Mouse (Mus musculus): ENCODE measurements around the gene Epn2. TPM values are rescaled to one million over a fixed set of nuclear protein-coding genes. Genes with fewer than 3 reads are reported as not detected.
"Not testable (repeated sequence)": the region's sequence is repeated elsewhere in the genome, so short reads cannot be mapped to it uniquely, and the experiment has no call there.

The Epn2 gene
- total and polyA plus RNA-seq, 2 experiments from 2014 or later = 68.9 to 77.3 TPM

GRCm38 (mm10) chr11:61597471-61597870 is 18.0 kb upstream of the Epn2 start:
- Histone ChIP-seq H3K36me3 (ENCODE audit: insufficient read depth) (no peaks in the 10 kb centered on the region), H3K9me3 (ENCODE audit: low read length) (no peaks in the 10 kb centered on the region), H3K4me3 (ENCODE audit: low read depth, low read length) (no peak overlapping the region), H3K4me2 (ENCODE audit: low read depth) (no peak overlapping the region), H3K9ac (no peak overlapping the region), H3K4me1 (ENCODE audit: insufficient read depth) (no peaks in the 10 kb centered on the region), H3K27me3 (ENCODE audit: insufficient read depth, low read length) (no peaks in the 10 kb centered on the region), H3K27ac (ENCODE audit: low read depth, low read length) (no peak overlapping the region)
- DNase-seq (no peak), ATAC-seq (no peak)
- 81% methylated on average over 2 of the region's 2 CpGs for WGBS
- TF ChIP-seq CTCF (IDR thresholded peaks at IDR 0.05; ENCODE audit: low read depth) = no peak

GRCm38 (mm10) chr11:61593069-61593468 is 13.6 kb upstream of the Epn2 start:
- H3K4me2 ChIP-seq (ENCODE audit: low read depth) = no peak overlapping the region
- no peak for ATAC-seq
- no peaks in the 10 kb centered on the region for H3K36me3 ChIP-seq (ENCODE audit: insufficient read depth)
- no peak overlapping the region for H3K27ac ChIP-seq (ENCODE audit: low read depth, low read length)
- H3K4me3 ChIP-seq (ENCODE audit: low read depth, low read length) = no peak overlapping the region
- no peaks in the 10 kb centered on the region for H3K4me1 ChIP-seq (ENCODE audit: insufficient read depth)
- no peak for DNase-seq
- no peaks in the 10 kb centered on the region for H3K9me3 ChIP-seq (ENCODE audit: low read length)
- H3K9ac ChIP-seq = no peak overlapping the region
- TF ChIP-seq CTCF (IDR thresholded peaks at IDR 0.05; ENCODE audit: low read depth) = no peak
- no peaks in the 10 kb centered on the region for H3K27me3 ChIP-seq (ENCODE audit: insufficient read depth, low read length)

GRCm38 (mm10) chr11:61592061-61592460 is 12.6 kb upstream of the Epn2 start:
- Histone ChIP-seq H3K27me3 (ENCODE audit: insufficient read depth, low read length) (no peaks in the 10 kb centered on the region), H3K4me1 (ENCODE audit: insufficient read depth) (no peaks in the 10 kb centered on the region), H3K9me3 (ENCODE audit: low read length) (no peaks in the 10 kb centered on the region), H3K9ac (no peak overlapping the region), H3K27ac (ENCODE audit: low read depth, low read length) (no peak overlapping the region), H3K4me2 (ENCODE audit: low read depth) (no peak overlapping the region), H3K36me3 (ENCODE audit: insufficient read depth) (no peaks in the 10 kb centered on the region), H3K4me3 (ENCODE audit: low read depth, low read length) (no peak overlapping the region)
- no peak for TF ChIP-seq CTCF (IDR thresholded peaks at IDR 0.05; ENCODE audit: low read depth)
- WGBS = 93% methylated on average over 3 of the region's 3 CpGs
- ATAC-seq (no peak), DNase-seq (no peak)

- DNase-seq (peak; percentile 44), ATAC-seq (no peak)
- Histone ChIP-seq H3K9ac (no peak overlapping the region), H3K4me3 (ENCODE audit: low read depth, low read length) (no peak overlapping the region), H3K27ac (ENCODE audit: low read depth, low read length) (no peak overlapping the region), H3K36me3 (ENCODE audit: insufficient read depth) (no peaks in the 10 kb centered on the region), H3K9me3 (ENCODE audit: low read length) (no peaks in the 10 kb centered on the region), H3K27me3 (ENCODE audit: insufficient read depth, low read length) (no peaks in the 10 kb centered on the region), H3K4me1 (ENCODE audit: insufficient read depth) (no peaks in the 10 kb centered on the region), H3K4me2 (ENCODE audit: low read depth) (no peak overlapping the region)
- no peak for TF ChIP-seq CTCF (IDR thresholded peaks at IDR 0.05; ENCODE audit: low read depth)
- 64% methylated on average over 7 of the region's 7 CpGs for WGBS
These were observed 11.2 kb upstream of the Epn2 start for GRCm38 (mm10) chr11:61590516-61591213.

- Histone ChIP-seq H3K27ac (ENCODE audit: low read depth, low read length) (no peak overlapping the region), H3K4me1 (ENCODE audit: insufficient read depth) (no peaks in the 10 kb centered on the region), H3K4me3 (ENCODE audit: low read depth, low read length) (no peak overlapping the region), H3K36me3 (ENCODE audit: insufficient read depth) (no peaks in the 10 kb centered on the region), H3K9me3 (ENCODE audit: low read length) (no peaks in the 10 kb centered on the region), H3K4me2 (ENCODE audit: low read depth) (no peak overlapping the region), H3K27me3 (ENCODE audit: insufficient read depth, low read length) (no peaks in the 10 kb centered on the region), H3K9ac (no peak overlapping the region)
- 82% methylated on average over 4 of the region's 4 CpGs for WGBS
- DNase-seq = no peak
- TF ChIP-seq CTCF (IDR thresholded peaks at IDR 0.05; ENCODE audit: low read depth) = no peak
- no peak for ATAC-seq
These were observed 5.9 kb upstream of the Epn2 start for GRCm38 (mm10) chr11:61585421-61585820.

GRCm38 (mm10) chr11:61584830-61585229 is 5.3 kb upstream of the Epn2 start:
- H3K9ac ChIP-seq = no peak overlapping the region
- H3K4me3 ChIP-seq (ENCODE audit: low read depth, low read length) = no peak overlapping the region
- ATAC-seq (no peak), DNase-seq (no peak)
- no peaks in the 10 kb centered on the region for H3K36me3 ChIP-seq (ENCODE audit: insufficient read depth)
- H3K9me3 ChIP-seq (ENCODE audit: low read length) = no peaks in the 10 kb centered on the region
- H3K27ac ChIP-seq (ENCODE audit: low read depth, low read length) = no peak overlapping the region
- H3K4me1 ChIP-seq (ENCODE audit: insufficient read depth) = no peaks in the 10 kb centered on the region
- WGBS = 80% methylated on average over 4 of the region's 4 CpGs
- H3K27me3 ChIP-seq (ENCODE audit: insufficient read depth, low read length) = no peaks in the 10 kb centered on the region
- no peak for TF ChIP-seq CTCF (IDR thresholded peaks at IDR 0.05; ENCODE audit: low read depth)
- H3K4me2 ChIP-seq (ENCODE audit: low read depth) = no peak overlapping the region

GRCm38 (mm10) chr11:61584096-61584495 is 4.6 kb upstream of the Epn2 start:
- H3K9ac ChIP-seq = no peak overlapping the region
- DNase-seq = no peak
- no peak for ATAC-seq
- H3K27ac ChIP-seq (ENCODE audit: low read depth, low read length) = no peak overlapping the region
- no peaks in the 10 kb centered on the region for H3K4me1 ChIP-seq (ENCODE audit: insufficient read depth)
- H3K9me3 ChIP-seq (ENCODE audit: low read length) = no peaks in the 10 kb centered on the region
- H3K36me3 ChIP-seq (ENCODE audit: insufficient read depth) = no peaks in the 10 kb centered on the region
- no peak overlapping the region for H3K4me3 ChIP-seq (ENCODE audit: low read depth, low read length)
- H3K27me3 ChIP-seq (ENCODE audit: insufficient read depth, low read length) = no peaks in the 10 kb centered on the region
- no peak overlapping the region for H3K4me2 ChIP-seq (ENCODE audit: low read depth)
- 80% methylated on average over 6 of the region's 6 CpGs for WGBS
- no peak for TF ChIP-seq CTCF (IDR thresholded peaks at IDR 0.05; ENCODE audit: low read depth)

- H3K27me3 ChIP-seq (ENCODE audit: insufficient read depth, low read length); H3K36me3 ChIP-seq (ENCODE audit: insufficient read depth); ATAC-seq; H3K9ac ChIP-seq; H3K27ac ChIP-seq (ENCODE audit: low read depth, low read length); H3K4me3 ChIP-seq (ENCODE audit: low read depth, low read length); H3K9me3 ChIP-seq (ENCODE audit: low read length); DNase-seq; H3K4me2 ChIP-seq (ENCODE audit: low read depth); H3K4me1 ChIP-seq (ENCODE audit: insufficient read depth): not testable (repeated sequence)
- 95% methylated on average over 4 of the region's 5 CpGs for WGBS
These were observed 3.3 kb upstream of the Epn2 start for GRCm38 (mm10) chr11:61582808-61583207.
